Mouse (Mus musculus): ENCODE measurements around the gene Nfia.

The Nfia gene

GRCm38 (mm10) chr4:97910115-97910776 lies 137.7 kb downstream of the Nfia start:
- DNase-seq (ENCODE audit: extremely low read depth, low read depth), result no peak

GRCm38 (mm10) chr4:97910777-97911580 lies 138.4 kb downstream of the Nfia start:
- DNase-seq (ENCODE audit: extremely low read depth, low read depth), result no peak

DNA sequence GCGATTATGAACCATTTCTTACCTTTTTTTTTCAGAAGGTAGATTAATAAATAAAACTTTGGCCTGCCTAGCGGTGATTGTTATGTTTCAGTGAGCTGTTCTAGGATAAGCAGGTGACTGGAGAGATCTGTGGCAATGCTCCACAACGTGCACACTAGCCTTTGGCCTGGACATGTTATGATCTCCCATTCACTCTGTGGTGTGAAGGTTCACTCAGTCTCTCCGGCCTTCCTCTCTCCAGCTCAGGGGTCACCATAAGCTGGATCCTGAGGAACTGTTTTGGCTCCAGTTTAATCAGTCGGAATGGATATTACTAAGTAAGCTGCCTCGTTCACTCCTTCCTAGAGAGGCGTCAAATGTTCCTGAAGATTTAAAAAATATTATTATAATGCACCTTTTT lies 139.2 kb downstream of the Nfia start:
- DNase-seq (ENCODE audit: extremely low read depth, low read depth), result no peak

- DNase-seq (ENCODE audit: extremely low read depth, low read depth), result no peak
These were observed 139.6 kb downstream of the Nfia start for GRCm38 (mm10) chr4:97912155-97912554.

DNA sequence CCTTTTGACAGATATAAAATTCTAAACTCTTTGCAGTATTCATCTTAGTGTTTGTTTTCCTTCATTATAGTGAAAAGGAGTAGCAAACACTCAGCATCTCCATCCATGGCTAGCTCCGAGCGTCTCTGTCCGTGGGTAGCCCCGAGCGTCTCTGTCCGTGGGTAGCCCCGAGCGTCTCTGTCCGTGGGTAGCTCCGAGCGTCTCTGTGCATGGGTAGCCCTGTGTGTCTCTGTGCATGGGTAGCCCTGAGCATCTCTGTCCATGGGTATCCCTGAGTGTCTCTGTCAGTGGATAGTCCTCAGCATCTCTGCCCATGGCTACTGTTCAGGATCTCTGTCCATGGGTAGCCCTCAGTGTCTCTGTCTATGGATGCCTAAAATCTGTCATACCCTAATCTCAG lies 140.0 kb downstream of the Nfia start:
- no peak for DNase-seq (ENCODE audit: extremely low read depth, low read depth)

- no peak for DNase-seq (ENCODE audit: extremely low read depth, low read depth)
These were observed 141.8 kb downstream of the Nfia start for GRCm38 (mm10) chr4:97914348-97914747.

DNA sequence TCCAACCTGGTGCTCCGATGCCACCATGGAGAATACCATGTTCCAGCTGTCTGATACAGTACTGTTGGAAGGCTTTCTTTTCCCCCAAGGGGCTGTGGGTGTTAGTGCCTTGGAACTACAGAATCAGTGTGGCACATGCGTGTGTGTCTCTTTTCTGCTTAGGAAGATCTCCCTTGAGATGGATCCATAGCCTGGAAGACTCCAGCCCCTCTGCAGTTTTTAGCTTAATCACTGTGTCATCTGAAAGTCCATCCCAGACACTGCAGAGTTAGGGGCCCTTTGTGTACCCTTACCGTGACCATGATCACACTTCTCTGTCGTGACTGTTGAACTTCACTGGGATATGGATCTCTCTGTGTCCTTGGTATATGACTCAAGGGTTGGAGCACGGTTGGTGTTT lies 142.2 kb downstream of the Nfia start:
- no peak for DNase-seq (ENCODE audit: extremely low read depth, low read depth)

GRCm38 (mm10) chr4:97917568-97917967 lies 145.0 kb downstream of the Nfia start:
- DNase-seq (ENCODE audit: extremely low read depth, low read depth), result no peak

DNA sequence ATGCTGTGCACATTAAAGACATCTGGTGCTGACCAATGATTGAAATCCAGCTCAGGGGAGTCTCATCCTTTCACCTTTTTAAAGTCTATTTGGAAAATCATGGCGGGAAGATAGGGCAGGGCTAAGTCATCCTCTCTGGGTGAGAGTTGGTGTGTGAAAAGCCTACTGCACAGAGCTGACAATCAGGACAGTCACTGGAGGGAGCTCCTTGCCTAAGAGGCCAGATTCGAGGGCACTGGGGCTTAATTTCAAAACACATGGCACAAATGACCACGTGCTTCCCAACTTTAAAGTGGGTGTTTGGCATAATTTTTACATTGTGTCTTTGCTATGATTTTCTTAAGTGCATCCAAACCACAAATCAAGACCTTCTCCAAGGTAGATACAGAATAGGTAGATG lies 146.1 kb downstream of the Nfia start:
- DNase-seq (ENCODE audit: extremely low read depth, low read depth), result no peak

- no peak for DNase-seq (ENCODE audit: extremely low read depth, low read depth)
These were observed 147.2 kb downstream of the Nfia start for GRCm38 (mm10) chr4:97919773-97920172.

- DNase-seq (ENCODE audit: extremely low read depth, low read depth), result peak; percentile 38
These were observed 147.9 kb downstream of the Nfia start for GRCm38 (mm10) chr4:97920287-97921079.

GRCm38 (mm10) chr4:97921682-97922081 lies 149.1 kb downstream of the Nfia start:
- DNase-seq (ENCODE audit: extremely low read depth, low read depth), result peak; percentile 50

DNA sequence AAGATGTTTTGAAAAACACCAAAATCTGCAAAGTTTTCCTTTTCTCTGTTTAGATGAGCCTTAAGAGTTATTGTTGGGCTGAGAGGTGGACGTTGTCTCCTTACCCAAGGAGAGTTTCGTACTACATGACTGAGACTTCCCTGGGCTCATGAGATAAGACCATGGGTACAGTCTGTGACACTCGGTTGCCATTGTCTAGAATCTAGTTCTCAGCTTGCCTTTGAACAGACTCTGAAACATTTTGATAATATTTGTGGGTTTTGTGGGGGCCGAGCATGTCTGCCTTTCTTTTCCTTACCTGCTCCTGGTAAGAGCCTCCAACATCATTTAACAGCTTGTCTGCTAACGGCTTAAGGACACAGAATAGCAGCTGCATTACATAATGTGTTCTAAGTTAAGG lies 150.7 kb downstream of the Nfia start:
- peak; percentile 89 for DNase-seq (ENCODE audit: extremely low read depth, low read depth)

- peak; percentile 77 for DNase-seq (ENCODE audit: extremely low read depth, low read depth)
These were observed 151.4 kb downstream of the Nfia start for GRCm38 (mm10) chr4:97923876-97924316.

DNA sequence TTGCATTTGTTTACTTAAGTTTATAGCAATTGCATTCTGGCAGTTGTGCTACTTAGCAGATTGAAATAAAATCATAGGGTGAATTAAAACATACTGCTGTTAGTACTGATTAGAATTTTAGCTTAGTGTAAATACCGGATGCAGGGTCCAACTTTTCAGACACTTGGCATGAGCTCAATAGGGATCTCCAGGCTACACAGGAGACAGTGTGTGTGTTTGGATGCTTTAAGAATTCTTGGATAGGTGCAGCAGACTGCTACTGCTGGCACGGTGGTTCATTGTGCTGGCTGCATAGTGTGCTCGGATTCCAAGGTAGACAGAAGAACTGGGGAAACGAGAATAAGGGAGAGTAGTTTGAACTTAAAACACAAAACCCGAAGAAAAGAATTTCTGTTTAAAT lies 151.9 kb downstream of the Nfia start:
- DNase-seq (ENCODE audit: extremely low read depth, low read depth), result no peak

DNA sequence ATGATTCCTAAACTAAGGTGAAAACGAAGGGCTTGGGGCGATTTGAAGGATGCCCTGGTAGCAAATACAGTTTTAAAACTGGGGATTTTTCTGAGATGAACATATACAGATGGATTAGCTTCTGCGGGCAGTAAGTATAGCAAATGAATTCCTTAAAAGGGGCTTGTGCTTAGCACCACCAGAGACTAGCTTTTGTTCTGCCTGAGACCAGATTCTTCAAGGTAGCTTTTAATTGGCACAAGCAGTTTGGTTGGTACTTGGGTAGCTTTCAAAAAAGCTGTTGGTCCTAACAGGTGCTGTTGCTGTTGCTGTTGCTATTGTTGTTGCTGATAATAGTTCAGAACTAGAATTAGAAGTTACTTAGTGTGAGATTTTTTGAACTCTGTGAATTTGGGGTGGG lies 152.3 kb downstream of the Nfia start:
- DNase-seq (ENCODE audit: extremely low read depth, low read depth), result no peak

DNA sequence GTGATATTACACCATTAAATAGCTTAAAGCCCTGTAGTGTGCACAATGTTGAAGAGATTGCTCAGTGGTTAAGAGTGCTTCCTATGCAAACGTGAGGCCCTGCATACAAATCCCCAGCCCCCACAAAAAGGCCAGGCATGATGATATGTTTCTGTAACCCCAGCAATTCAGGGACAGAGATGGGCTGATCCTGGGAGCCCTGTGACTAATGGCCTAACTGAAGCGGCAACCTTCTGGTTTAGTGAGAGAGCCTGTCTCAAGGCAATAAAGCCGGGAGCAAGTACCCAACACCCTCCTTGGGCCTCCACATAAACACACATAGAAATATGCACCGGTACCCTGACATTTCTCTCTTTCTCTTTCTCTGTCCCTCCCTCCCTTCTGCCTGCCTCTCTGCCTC lies 153.1 kb downstream of the Nfia start:
- no peak for DNase-seq (ENCODE audit: extremely low read depth, low read depth)

GRCm38 (mm10) chr4:97926607-97927308 lies 154.2 kb downstream of the Nfia start:
- no peak for DNase-seq (ENCODE audit: extremely low read depth, low read depth)

- DNase-seq (ENCODE audit: extremely low read depth, low read depth), result no peak
These were observed 154.7 kb downstream of the Nfia start for GRCm38 (mm10) chr4:97927309-97927656.

GRCm38 (mm10) chr4:97936371-97936770 lies 163.8 kb downstream of the Nfia start:
- no peak for DNase-seq (ENCODE audit: extremely low read depth, low read depth)

DNA sequence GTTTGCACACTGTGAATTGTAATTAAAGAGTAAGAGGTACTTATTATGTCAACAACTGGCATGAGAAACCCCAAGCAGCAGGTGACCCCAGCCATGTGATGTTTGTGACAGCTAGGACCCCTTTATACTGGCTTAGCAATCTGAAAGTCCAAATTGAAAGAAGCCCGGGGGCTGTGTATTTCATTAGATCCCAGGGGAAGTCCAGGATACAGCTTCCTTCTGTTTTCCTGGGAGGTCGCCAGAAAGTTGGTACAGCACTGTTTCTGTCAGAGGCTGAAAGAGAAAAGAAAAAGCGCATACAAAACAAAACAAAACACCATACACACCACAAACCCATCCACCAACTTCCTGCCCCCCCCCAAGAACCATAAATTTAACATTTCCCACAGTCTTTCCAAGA lies 164.4 kb downstream of the Nfia start:
- no peak for DNase-seq (ENCODE audit: extremely low read depth, low read depth)

DNA sequence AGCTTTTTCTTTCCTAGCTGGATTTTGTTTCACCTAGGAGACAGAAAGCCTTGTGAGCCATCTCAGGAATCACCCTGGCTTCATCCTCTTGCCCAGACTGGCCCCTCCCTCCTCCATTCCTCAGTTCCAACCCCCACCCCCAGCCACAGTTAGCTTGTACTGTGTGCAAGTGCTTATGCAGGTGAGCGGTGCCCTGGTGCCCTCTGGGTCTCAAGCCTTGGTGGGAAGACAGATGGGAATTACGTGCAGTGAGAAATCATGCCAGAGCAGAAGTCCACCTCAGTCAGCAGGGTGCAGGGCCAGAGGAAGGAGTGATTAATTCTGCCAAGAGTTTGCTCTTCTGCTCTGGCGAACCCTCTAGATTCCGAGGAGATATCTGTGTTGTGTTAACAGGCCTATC lies 167.0 kb downstream of the Nfia start:
- DNase-seq (ENCODE audit: extremely low read depth, low read depth), result no peak
